Mouse (Mus musculus) kidney, adult 2 months (tissue): ENCODE results near the gene H2afv.

ENCODE experiments used
- CTCF ChIP-seq: fragments of 200-500 bp; conservative IDR thresholded peaks from 2 replicates; pipeline ENCODE4 v1.5.1; 2011; ENCODE audit warnings: low read depth, mild to moderate bottlenecking, control low read depth, low read length, moderate library complexity, mixed read lengths; ENCODE audit not compliant: insufficient read depth, insufficient read length
- POLR2A ChIP-seq: fragments of 200-500 bp; IDR thresholded peaks from one replicate; pipeline ENCODE4 v1.6.1; 2011; ENCODE audit warnings: low read depth, low read length, control low read depth

GRCm38 (mm10) chr11:6388126-6388725 lies 56.0 kb downstream of the H2afv start:
- no peak for TF ChIP-seq POLR2A
- TF ChIP-seq CTCF = no peak
